Mouse (Mus musculus) thymus, postnatal 36 days (tissue): ENCODE measurements around the gene Olfr832.
"Not testable (repeated sequence)": the region's sequence is repeated elsewhere in the genome, so short reads cannot be mapped to it uniquely, and the experiment has no call there.

Source experiments
- DNase-seq, 2 experiments: peaks; one replicate each; pipeline ENCODE4 v3.0.0; 2022; ENCODE audit warnings: mixed read lengths in 2 of 2

Olfr832 gene

GRCm38 (mm10) chr9:18936822-18937221 lies at the start of gene Olfr832:
Gene Olfr832 (plus strand): TSS chr9:18937122.
- DNase-seq: not testable (repeated sequence)

- not testable (repeated sequence) for DNase-seq
These were observed 29.2 kb upstream of the Olfr832 start for GRCm38 (mm10) chr9:18907699-18908098.

- DNase-seq: not testable (repeated sequence)
These were observed 9.0 kb upstream of the Olfr832 start for GRCm38 (mm10) chr9:18927921-18928320.

GRCm38 (mm10) chr9:18962021-18962420 lies 25.1 kb downstream of the Olfr832 start:
- no peak for DNase-seq

- no peak for DNase-seq
These were observed 50.8 kb downstream of the Olfr832 start, which contains the start of gene Olfr834 for GRCm38 (mm10) chr9:18987690-18988089. Gene Olfr834 (plus strand): TSS chr9:18987990.
